Mouse (Mus musculus): ENCODE data around the gene Mtmr10. TPM values are rescaled to one million over a fixed set of nuclear protein-coding genes. Genes with fewer than 3 reads are reported as not detected.

Mtmr10 gene
- polyA plus RNA-seq, 1 experiment from 2014 or later = 6.9 TPM

DNA sequence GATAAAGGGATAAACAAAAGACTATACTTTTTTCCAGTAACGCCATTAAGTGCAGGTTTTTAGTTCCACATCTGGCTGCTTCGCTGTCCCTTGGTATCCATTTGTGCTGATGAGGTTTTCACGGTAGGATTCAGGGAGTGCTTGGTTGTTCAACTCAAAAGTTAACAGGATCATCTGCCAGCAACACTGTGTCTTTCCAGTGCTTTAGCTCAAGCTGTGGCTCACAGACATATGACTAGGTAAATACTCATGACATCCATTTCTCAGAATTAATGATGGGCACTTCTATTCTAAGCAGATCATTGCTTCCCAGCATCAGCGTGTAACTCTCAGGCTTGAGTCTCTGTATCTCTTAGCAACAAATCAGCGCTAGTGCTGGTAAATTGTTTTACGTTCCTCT is 43.1 kb upstream of the Mtmr10 start:
- no peak overlapping the region for H3K9ac ChIP-seq (replicated peaks)
- no peak for DNase-seq
- H3K4me2 ChIP-seq (ENCODE audit: low read depth, low read length) = no peak overlapping the region
- no peaks in the 10 kb centered on the region for H3K36me3 ChIP-seq (replicated peaks; ENCODE audit: insufficient read depth, low read length)
- no peaks in the 10 kb centered on the region for H3K27me3 ChIP-seq (ENCODE audit: insufficient read depth, low read length)
- H3K4me3 ChIP-seq (ENCODE audit: low read depth, low read length) = no peak overlapping the region
- H3K27ac ChIP-seq (ENCODE audit: low read depth) = no peak overlapping the region
- WGBS (ENCODE audit: insufficient replicate concordance) = 84% methylated on average over 6 of the region's 6 CpGs
- no peaks in the 10 kb centered on the region for H3K4me1 ChIP-seq (ENCODE audit: insufficient read depth)
- ATAC-seq = no peak
- TF ChIP-seq EP300 (IDR thresholded peaks at IDR 0.05; ENCODE audit: low read depth) = no peak
- no peak for TF ChIP-seq CTCF (IDR thresholded peaks at IDR 0.05; ENCODE audit: low read depth)
- H3K9me3 ChIP-seq (ENCODE audit: low read length) = no peaks in the 10 kb centered on the region

DNA sequence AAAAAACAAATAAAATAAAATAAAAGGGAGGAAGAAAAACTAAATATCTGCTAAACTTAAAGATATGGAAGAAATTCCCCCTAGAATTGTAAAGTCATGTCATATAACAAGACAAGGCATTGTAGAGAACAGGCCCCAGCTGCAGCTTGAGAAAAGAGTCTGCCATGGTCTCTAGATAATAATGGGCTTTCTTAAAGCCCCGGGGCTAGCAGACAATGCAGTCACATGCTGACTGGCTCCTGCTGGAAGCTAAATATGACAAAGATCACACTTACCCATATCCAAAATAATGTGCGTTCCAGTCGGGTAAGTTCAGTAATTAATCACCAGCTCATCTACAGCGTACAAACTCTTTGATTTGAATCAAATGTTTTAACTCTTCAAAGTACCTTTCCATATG is 40.7 kb upstream of the Mtmr10 start:
- H3K9me3 ChIP-seq (ENCODE audit: low read length) = no peaks in the 10 kb centered on the region
- ATAC-seq = no peak
- H3K4me2 ChIP-seq (ENCODE audit: low read depth, low read length) = no peak overlapping the region
- no peaks in the 10 kb centered on the region for H3K4me1 ChIP-seq (ENCODE audit: insufficient read depth)
- no peak for DNase-seq
- no peaks in the 10 kb centered on the region for H3K27me3 ChIP-seq (ENCODE audit: insufficient read depth, low read length)
- no peak for TF ChIP-seq CTCF (IDR thresholded peaks at IDR 0.05; ENCODE audit: low read depth)
- TF ChIP-seq EP300 (IDR thresholded peaks at IDR 0.05; ENCODE audit: low read depth) = no peak
- no peak overlapping the region for H3K27ac ChIP-seq (ENCODE audit: low read depth)
- no peak overlapping the region for H3K9ac ChIP-seq (replicated peaks)
- 82% methylated on average over 4 of the region's 4 CpGs for WGBS (ENCODE audit: insufficient replicate concordance)
- H3K36me3 ChIP-seq (replicated peaks; ENCODE audit: insufficient read depth, low read length) = no peaks in the 10 kb centered on the region
- H3K4me3 ChIP-seq (ENCODE audit: low read depth, low read length) = no peak overlapping the region

DNA sequence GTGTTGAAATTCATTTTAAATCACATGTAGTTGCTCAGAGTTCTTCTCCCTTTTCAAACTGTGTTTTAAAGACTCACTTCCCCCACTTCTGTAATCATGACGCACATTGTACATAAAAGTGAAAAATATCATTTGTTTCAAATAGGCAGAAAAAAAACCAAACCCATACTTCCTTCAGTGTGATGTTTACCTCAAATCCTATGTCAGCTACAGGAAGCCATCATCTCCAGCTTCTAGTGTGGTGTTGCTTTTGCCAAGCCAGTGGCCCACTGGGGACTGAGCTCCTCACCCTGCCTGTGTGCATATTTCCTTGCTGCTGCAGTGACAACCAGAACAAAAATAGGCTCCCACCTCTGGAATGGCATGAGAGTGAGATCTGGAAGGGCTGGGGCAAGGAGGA is 39.1 kb upstream of the Mtmr10 start:
- TF ChIP-seq CTCF (IDR thresholded peaks at IDR 0.05; ENCODE audit: low read depth) (no peak), EP300 (IDR thresholded peaks at IDR 0.05; ENCODE audit: low read depth) (no peak)
- no peaks in the 10 kb centered on the region for H3K27me3 ChIP-seq (ENCODE audit: insufficient read depth, low read length)
- H3K27ac ChIP-seq (ENCODE audit: low read depth) = no peak overlapping the region
- no peaks in the 10 kb centered on the region for H3K36me3 ChIP-seq (replicated peaks; ENCODE audit: insufficient read depth, low read length)
- no peak overlapping the region for H3K9ac ChIP-seq (replicated peaks)
- H3K4me2 ChIP-seq (ENCODE audit: low read depth, low read length) = no peak overlapping the region
- no peaks in the 10 kb centered on the region for H3K4me1 ChIP-seq (ENCODE audit: insufficient read depth)
- DNase-seq (no peak), ATAC-seq (no peak)
- WGBS (ENCODE audit: insufficient replicate concordance) = 55% methylated on average over 1 of the region's 1 CpGs
- no peaks in the 10 kb centered on the region for H3K9me3 ChIP-seq (ENCODE audit: low read length)
- H3K4me3 ChIP-seq (ENCODE audit: low read depth, low read length) = no peak overlapping the region

DNA sequence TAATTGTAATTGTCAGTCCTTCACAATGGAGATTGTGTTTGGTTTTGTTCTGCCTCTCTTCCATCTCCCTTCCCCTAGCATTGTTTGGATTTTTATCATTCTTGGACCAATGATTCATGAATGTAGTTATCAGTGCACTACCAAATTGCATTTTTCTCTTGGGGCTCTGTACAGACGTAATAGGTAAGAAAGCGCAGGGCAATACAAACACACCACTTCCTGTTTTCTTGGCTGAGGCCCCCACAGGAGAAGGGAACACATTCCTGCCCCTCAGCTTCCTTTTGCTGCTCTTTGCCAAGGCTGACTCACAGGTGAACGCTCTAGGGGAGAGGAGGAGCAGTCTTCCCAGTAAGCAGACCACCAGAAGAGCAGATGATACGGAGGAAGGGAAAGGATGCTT is 37.7 kb upstream of the Mtmr10 start:
- 34% methylated on average over 4 of the region's 4 CpGs for WGBS (ENCODE audit: insufficient replicate concordance)
- Histone ChIP-seq H3K27ac (ENCODE audit: low read depth) (no peak overlapping the region), H3K4me2 (ENCODE audit: low read depth, low read length) (no peak overlapping the region), H3K9ac (replicated peaks) (no peak overlapping the region), H3K4me3 (ENCODE audit: low read depth, low read length) (no peak overlapping the region), H3K9me3 (ENCODE audit: low read length) (no peaks in the 10 kb centered on the region), H3K27me3 (ENCODE audit: insufficient read depth, low read length) (no peaks in the 10 kb centered on the region), H3K4me1 (ENCODE audit: insufficient read depth) (no peaks in the 10 kb centered on the region), H3K36me3 (replicated peaks; ENCODE audit: insufficient read depth, low read length) (no peaks in the 10 kb centered on the region)
- TF ChIP-seq CTCF (IDR thresholded peaks at IDR 0.05; ENCODE audit: low read depth) = no peak
- no peak for TF ChIP-seq EP300 (IDR thresholded peaks at IDR 0.05; ENCODE audit: low read depth)
- DNase-seq (no peak), ATAC-seq (no peak)

DNA sequence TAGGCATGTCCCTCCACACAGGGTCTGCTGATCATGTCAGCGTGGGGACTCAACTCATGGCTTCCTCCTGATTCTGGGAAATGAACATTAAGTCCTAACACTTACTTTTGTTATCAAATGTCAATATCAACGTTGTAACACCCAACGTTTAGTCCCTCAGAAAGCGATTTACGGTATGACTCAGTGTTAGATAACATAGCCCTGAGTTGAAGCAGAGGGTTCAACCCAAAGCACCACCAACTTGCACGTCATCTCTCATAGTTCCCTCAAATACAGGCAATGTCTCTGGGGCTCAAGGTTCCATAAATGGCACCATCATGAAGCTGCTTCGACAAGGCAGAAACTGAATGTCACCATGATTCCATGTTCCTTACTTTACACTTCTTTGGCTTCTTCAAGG is 37.0 kb upstream of the Mtmr10 start:
- H3K27ac ChIP-seq (ENCODE audit: low read depth) = no peak overlapping the region
- H3K4me3 ChIP-seq (ENCODE audit: low read depth, low read length) = no peak overlapping the region
- H3K9ac ChIP-seq (replicated peaks) = no peak overlapping the region
- ATAC-seq = no peak
- no peak for DNase-seq
- TF ChIP-seq EP300 (IDR thresholded peaks at IDR 0.05; ENCODE audit: low read depth) (no peak), CTCF (IDR thresholded peaks at IDR 0.05; ENCODE audit: low read depth) (no peak)
- 77% methylated on average over 7 of the region's 7 CpGs for WGBS (ENCODE audit: insufficient replicate concordance)
- no peaks in the 10 kb centered on the region for H3K9me3 ChIP-seq (ENCODE audit: low read length)
- H3K36me3 ChIP-seq (replicated peaks; ENCODE audit: insufficient read depth, low read length) = no peaks in the 10 kb centered on the region
- no peaks in the 10 kb centered on the region for H3K4me1 ChIP-seq (ENCODE audit: insufficient read depth)
- no peak overlapping the region for H3K4me2 ChIP-seq (ENCODE audit: low read depth, low read length)
- no peaks in the 10 kb centered on the region for H3K27me3 ChIP-seq (ENCODE audit: insufficient read depth, low read length)

DNA sequence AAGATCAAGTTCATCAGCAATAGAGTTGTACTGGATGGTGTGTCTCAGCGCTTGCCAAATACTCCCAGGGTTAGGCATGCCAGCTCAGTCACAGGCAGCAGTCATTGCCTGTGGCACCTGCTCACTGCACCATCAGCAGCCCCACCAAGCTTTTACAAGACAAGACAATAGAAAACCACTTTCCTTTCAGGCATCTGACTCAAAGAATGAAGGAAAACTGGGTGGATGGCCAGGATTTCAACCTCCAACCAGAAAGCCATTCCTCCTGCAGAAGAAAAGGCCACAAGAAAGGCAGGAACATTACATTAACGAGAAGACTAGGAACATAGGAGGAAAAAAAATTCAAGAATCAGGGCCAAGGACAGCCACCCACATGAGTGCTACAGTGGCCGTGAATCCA is 33.7 kb upstream of the Mtmr10 start:
- TF ChIP-seq CTCF (IDR thresholded peaks at IDR 0.05; ENCODE audit: low read depth) (no peak), EP300 (IDR thresholded peaks at IDR 0.05; ENCODE audit: low read depth) (no peak)
- no peaks in the 10 kb centered on the region for H3K9me3 ChIP-seq (ENCODE audit: low read length)
- H3K9ac ChIP-seq (replicated peaks) = no peak overlapping the region
- no peak for DNase-seq
- no peak overlapping the region for H3K27ac ChIP-seq (ENCODE audit: low read depth)
- H3K4me2 ChIP-seq (ENCODE audit: low read depth, low read length) = no peak overlapping the region
- H3K27me3 ChIP-seq (ENCODE audit: insufficient read depth, low read length) = no peaks in the 10 kb centered on the region
- 81% methylated on average over 3 of the region's 3 CpGs for WGBS (ENCODE audit: insufficient replicate concordance)
- no peak for ATAC-seq
- no peaks in the 10 kb centered on the region for H3K4me1 ChIP-seq (ENCODE audit: insufficient read depth)
- H3K36me3 ChIP-seq (replicated peaks; ENCODE audit: insufficient read depth, low read length) = no peaks in the 10 kb centered on the region
- H3K4me3 ChIP-seq (ENCODE audit: low read depth, low read length) = no peak overlapping the region
